18 mouse cellular contexts compared by ENCODE assay signal in genomic region chr2:173119023-173119944, GRCm38 (mm10). TPM values are rescaled to one million over a fixed set of nuclear protein-coding genes. Genes with fewer than 3 reads are reported as not detected.
DNase-seq lines count a peak whose midpoint lies in the region; ATAC-seq and TF ChIP-seq lines count a peak whose summit lies in the region.
"Had no signal": no experiment of that assay in that cellular context is flagged by ENCODE, and none has a peak within 500 bp of the region (broad histone marks: within the 10 kb centered on the region; RNA-seq: fewer than 3 reads in every experiment).

Ctcfl (minus strand) TSS chr2:173119525.

- no peaks in the 10 kb centered on the region for H3K4me1 ChIP-seq in ES-Bruce4 (ENCODE audit: control insufficient read depth, insufficient read depth, low read length)
- no peaks in the 10 kb centered on the region; the same call in 1 of the 2 replicates for H3K4me1 ChIP-seq in liver, postnatal 0 days (ENCODE audit: insufficient read depth)
- no peaks in the 10 kb centered on the region for H3K4me1 ChIP-seq in heart, embryonic 11.5 days (ENCODE audit: control insufficient read depth, insufficient read depth, low read length)
- H3K4me1 ChIP-seq: hindbrain, embryonic 15.5 days had no signal

- peak; percentile 50; the same call in 1 of the 2 replicates for ATAC-seq in erythroid progenitor cell, adult 5-6 weeks (replicated peaks; ENCODE audit: low FRiP score, poor library complexity, severe bottlenecking)
- ATAC-seq in liver, postnatal 0 days = no peak
- no peak for ATAC-seq in heart, embryonic 11.5 days (replicated peaks; ENCODE audit: insufficient number of reproducible peaks, low FRiP score, low TSS enrichment)
- ATAC-seq: forebrain, embryonic 16.5 days had no signal

- no peaks in the 10 kb centered on the region for H3K36me3 ChIP-seq in ES-Bruce4 (ENCODE audit: control insufficient read depth, insufficient read depth, low read length, poor library complexity, severe bottlenecking)
- no peaks in the 10 kb centered on the region for H3K36me3 ChIP-seq in liver, postnatal 0 days (replicated peaks; ENCODE audit: insufficient read depth, low read length)
- no peaks in the 10 kb centered on the region for H3K36me3 ChIP-seq in heart, embryonic 11.5 days (ENCODE audit: control insufficient read depth, insufficient read depth, low read length)
- H3K36me3 ChIP-seq: G1E; hindbrain, embryonic 15.5 days; limb, embryonic 13.5 days had no signal

- DNase-seq in heart, postnatal 4 days = peak; percentile 13
- no peak for DNase-seq in heart, adult 18-20 months
- no peak for DNase-seq in liver, postnatal 0 days
- no peak for DNase-seq in yolk sac, embryonic 10.5 days (ENCODE audit: low spot score)
- DNase-seq in frontal cortex, postnatal 25 days (ENCODE audit: low spot score in 2 of 2) = no peak
- DNase-seq: cerebellum, adult 2 months; gastrocnemius, postnatal 14 days; layer of hippocampus, postnatal 36 days; thymus, adult 18-20 months had no signal

- 78% methylated on average over 35 of the region's 35 CpGs for WGBS in liver, postnatal 0 days (ENCODE audit: insufficient replicate concordance)
- WGBS in heart, embryonic 11.5 days (ENCODE audit: insufficient replicate concordance) = 80% methylated on average over 35 of the region's 35 CpGs

- peak; percentile 23 for TF ChIP-seq CTCF in ES-Bruce4 (IDR thresholded peaks at IDR 0.05; ENCODE audit: low read depth, low read length)
- no peak for TF ChIP-seq CTCF in liver, postnatal 0 days (IDR thresholded peaks at IDR 0.05; ENCODE audit: low read depth)

- H3K4me2 ChIP-seq in liver, postnatal 0 days (ENCODE audit: low read depth, low read length) = 0 out of 2 replicates have a peak within 1 kb of the TSS, but pooled peaks have one; percentile 4
- H3K4me2 ChIP-seq in heart, embryonic 11.5 days = no peak within 1 kb of the TSS
- H3K4me2 ChIP-seq: hindbrain, embryonic 15.5 days; limb, embryonic 13.5 days had no signal

- H3K9me3 ChIP-seq in ES-Bruce4 (replicated peaks; ENCODE audit: control insufficient read depth, insufficient read depth, low read length, poor library complexity, severe bottlenecking) = no peaks in the 10 kb centered on the region
- no peaks in the 10 kb centered on the region for H3K9me3 ChIP-seq in liver, postnatal 0 days (ENCODE audit: low read length)
- no peaks in the 10 kb centered on the region for H3K9me3 ChIP-seq in heart, embryonic 11.5 days (replicated peaks; ENCODE audit: control insufficient read depth, low read length)
- H3K9me3 ChIP-seq: hindbrain, embryonic 15.5 days; limb, embryonic 13.5 days had no signal

- no peak within 1 kb of the TSS for H3K4me3 ChIP-seq in ES-Bruce4 (ENCODE audit: low read depth, low read length)
- H3K4me3 ChIP-seq in liver, postnatal 0 days (ENCODE audit: low read depth, low read length) = no peak within 1 kb of the TSS
- H3K4me3 ChIP-seq in heart, embryonic 11.5 days (ENCODE audit: low read depth, low read length) = no peak within 1 kb of the TSS
- H3K4me3 ChIP-seq: hindbrain, embryonic 15.5 days; limb, embryonic 13.5 days had no signal

- TF ChIP-seq EP300 in ES-Bruce4 (IDR thresholded peaks at IDR 0.05; ENCODE audit: insufficient read depth, low read depth, low read length) = no peak
- TF ChIP-seq EP300 in liver, postnatal 0 days (IDR thresholded peaks at IDR 0.05; ENCODE audit: low read depth) = no peak

- H3K27me3 ChIP-seq in ES-Bruce4 (ENCODE audit: control insufficient read depth, insufficient read depth, low read length, poor library complexity, severe bottlenecking) = no peaks in the 10 kb centered on the region
- H3K27me3 ChIP-seq in liver, postnatal 0 days (ENCODE audit: insufficient read depth, low read length) = 0 out of 2 replicates have a peak, but pooled peaks cover 6% of the 10 kb centered on the region
- peaks cover 2% of the 10 kb centered on the region; the same call in 1 of the 2 replicates for H3K27me3 ChIP-seq in heart, embryonic 11.5 days (ENCODE audit: control insufficient read depth, insufficient read depth, low read length)
- H3K27me3 ChIP-seq: hindbrain, embryonic 15.5 days; limb, embryonic 13.5 days had no signal

- no peak within 1 kb of the TSS for H3K9ac ChIP-seq in ES-Bruce4 (ENCODE audit: low read depth, poor library complexity, severe bottlenecking)
- H3K9ac ChIP-seq in liver, postnatal 0 days (replicated peaks) = no peak within 1 kb of the TSS
- no peak within 1 kb of the TSS for H3K9ac ChIP-seq in heart, embryonic 11.5 days (ENCODE audit: low read depth, low read length)
- H3K9ac ChIP-seq: hindbrain, embryonic 15.5 days; limb, embryonic 13.5 days had no signal

- no peak within 1 kb of the TSS for H3K27ac ChIP-seq in ES-Bruce4 (ENCODE audit: insufficient read depth, low read length)
- H3K27ac ChIP-seq in liver, postnatal 0 days (ENCODE audit: low read depth) = 0 out of 2 replicates have a peak within 1 kb of the TSS, but pooled peaks have one; percentile 29
- no peak within 1 kb of the TSS for H3K27ac ChIP-seq in heart, embryonic 11.5 days (ENCODE audit: low read depth, low read length)
- H3K27ac ChIP-seq: hindbrain, embryonic 15.5 days; limb, embryonic 13.5 days had no signal

- TF ChIP-seq POLR2A in ES-Bruce4 (IDR thresholded peaks at IDR 0.05; ENCODE audit: insufficient read depth, low read length) = no peak

RNA-seq across cellular contexts. Expression of gene Ctcfl, which starts in this region (rescaled TPM):
- under 1 TPM; 0.14 TPM for total RNA-seq in heart, postnatal 4 days (2021)
- under 1 TPM; 0.08 to 0.22 TPM for total RNA-seq in heart, adult 18-20 months (2021)
- polyA plus RNA-seq in ES-Bruce4 (2011; ENCODE audit: insufficient read depth, insufficient read length, low read depth, missing spikeins) = 0.21 TPM in 1 of 2 replicates, not detected in the other
- not detected in 2 replicates for total RNA-seq in erythroid progenitor cell, adult 5-6 weeks (2015; ENCODE audit: low replicate concordance)
- not detected in 2 replicates for total RNA-seq in erythroid progenitor cell, adult 5-6 weeks (2017; ENCODE audit: low replicate concordance)
- 0.21 and 0.25 TPM in 2 replicates for polyA plus RNA-seq in liver, postnatal 0 days (2015; fragmentation: Nextera tagmentation; extraction: Ambion mirVana)
- 0.39 and 0.42 TPM in 2 replicates for polyA plus RNA-seq in heart, embryonic 11.5 days (2014; fragmentation: Nextera tagmentation; extraction: Ambion mirVana)
- total RNA-seq: G1E; gastrocnemius, postnatal 14 days; layer of hippocampus, postnatal 36 days; megakaryocyte progenitor cell, adult 5-6 weeks had no signal
- polyA plus RNA-seq: brain, embryonic 14.5 days; cerebellum, adult 2 months; forebrain, embryonic 16.5 days; G1E had no signal

Comparison
In these comparisons a context has a peak if more than half of its experiments do, and no peak if none do; other contexts are left out.
1. Peak in DNase-seq in heart, postnatal 4 days; RNA of the gene not detected or under 1 TPM.
2. Peak in ATAC-seq in erythroid progenitor cell, adult 5-6 weeks; RNA of the gene not detected or under 1 TPM.